Mouse (Mus musculus): ENCODE measurements around the gene Tkt. TPM values are rescaled to one million over a fixed set of nuclear protein-coding genes. Genes with fewer than 3 reads are reported as not detected.
"Not testable (repeated sequence)": the region's sequence is repeated elsewhere in the genome, so short reads cannot be mapped to it uniquely, and the experiment has no call there.

Tkt gene
- total RNA-seq (2015; ENCODE audit: low replicate concordance) (75.5 and 90.8 TPM in 2 replicates), total RNA-seq (2017; ENCODE audit: low replicate concordance) (145 and 161 TPM in 2 replicates)

- peak; percentile 40 for ATAC-seq (replicated peaks; ENCODE audit: low FRiP score, poor library complexity, severe bottlenecking)
Measured at GRCm38 (mm10) chr14:30548131-30548720, at the start of gene Tkt. Gene Tkt, plus strand, starts transcription at chr14:30548359.

DNA sequence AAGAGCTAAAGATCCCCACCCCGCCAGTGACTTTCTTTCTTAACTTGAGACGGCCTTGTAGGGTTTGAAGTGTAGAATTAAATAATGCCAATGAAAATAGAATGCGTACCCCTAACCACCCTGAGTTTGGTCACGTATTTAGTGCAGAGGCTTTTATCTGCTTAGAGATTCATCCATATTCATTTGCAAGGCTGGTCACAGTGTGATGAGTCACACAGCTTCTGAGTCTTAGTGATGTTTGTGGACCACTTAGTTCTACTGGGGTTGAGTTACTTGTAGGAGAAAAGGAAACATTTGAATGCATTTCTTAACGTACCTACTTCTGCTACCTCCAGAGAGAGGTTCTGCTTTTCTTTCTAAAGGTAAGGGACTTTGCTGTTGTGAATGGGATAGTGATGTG, 43.2 kb upstream of the Tkt start:
- ATAC-seq (replicated peaks; ENCODE audit: low FRiP score, poor library complexity, severe bottlenecking): no peak

GRCm38 (mm10) chr14:30510214-30510763, 37.9 kb upstream of the Tkt start:
- ATAC-seq (replicated peaks; ENCODE audit: low FRiP score, poor library complexity, severe bottlenecking): no peak

- no peak for ATAC-seq (replicated peaks; ENCODE audit: low FRiP score, poor library complexity, severe bottlenecking)
Measured at GRCm38 (mm10) chr14:30512896-30513295, 35.3 kb upstream of the Tkt start.

DNA sequence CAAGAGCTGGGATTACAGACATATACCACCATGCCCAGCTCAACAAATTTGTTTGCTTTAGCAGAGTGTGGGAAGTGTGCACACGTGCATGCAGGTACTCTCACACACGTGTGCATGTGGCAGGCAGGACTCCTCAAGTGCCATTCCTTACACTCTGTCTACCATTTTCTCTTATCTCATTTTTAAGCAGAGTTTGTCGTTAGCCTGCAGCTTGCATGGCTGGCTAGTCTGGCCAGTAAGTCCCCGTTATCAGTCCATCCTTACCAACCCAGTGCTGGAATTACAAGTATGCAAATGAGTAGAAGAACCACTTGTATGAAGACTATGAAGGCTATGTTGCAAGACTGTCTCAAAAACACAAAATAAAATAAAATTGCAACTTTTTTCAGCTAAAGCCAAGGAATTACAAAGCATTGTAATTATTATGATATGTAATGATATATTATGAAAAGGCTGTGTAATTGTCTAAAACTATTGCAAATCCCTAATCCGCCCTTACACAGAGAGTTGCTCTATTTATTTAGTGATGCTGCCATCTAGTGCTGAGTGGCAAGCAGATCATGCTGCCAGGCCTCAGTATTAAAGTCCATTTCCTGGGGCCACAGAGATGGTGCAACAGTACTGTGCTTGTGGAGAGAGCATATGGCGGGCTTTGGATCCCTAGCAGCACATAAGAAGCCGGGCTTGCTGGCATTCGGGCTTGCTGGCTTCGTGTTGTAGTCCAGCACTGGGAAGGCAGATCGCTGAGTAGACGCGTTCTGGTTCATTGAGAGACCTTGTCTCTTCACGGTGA, 32.0 kb upstream of the Tkt start:
- ATAC-seq (replicated peaks; ENCODE audit: low FRiP score, poor library complexity, severe bottlenecking): peak; percentile 75

GRCm38 (mm10) chr14:30519323-30519722, 28.8 kb upstream of the Tkt start:
- no peak for ATAC-seq (replicated peaks; ENCODE audit: low FRiP score, poor library complexity, severe bottlenecking)

- no peak for ATAC-seq (replicated peaks; ENCODE audit: low FRiP score, poor library complexity, severe bottlenecking)
Measured at GRCm38 (mm10) chr14:30523356-30523755, 24.8 kb upstream of the Tkt start.

DNA sequence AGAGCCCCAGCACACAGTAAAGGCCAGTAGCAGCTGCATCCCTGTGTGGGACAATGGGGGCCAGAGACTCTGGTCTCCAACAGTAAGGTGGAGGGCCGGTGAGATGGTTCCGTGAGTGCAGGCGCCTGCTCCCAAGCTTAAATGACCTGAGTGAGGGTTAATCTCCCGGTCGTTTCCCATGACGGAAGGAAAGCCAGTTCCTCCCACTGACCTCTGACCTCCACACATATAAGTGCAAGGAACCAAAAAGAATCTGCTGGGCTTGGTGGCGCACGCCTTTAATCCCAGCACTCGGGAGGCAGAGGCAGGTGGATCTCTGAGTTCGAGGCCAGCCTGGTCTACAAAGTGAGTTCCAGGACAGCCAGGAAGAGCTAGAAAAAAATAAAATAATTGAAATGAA, 19.8 kb upstream of the Tkt start:
- no peak for ATAC-seq (replicated peaks; ENCODE audit: low FRiP score, poor library complexity, severe bottlenecking)

DNA sequence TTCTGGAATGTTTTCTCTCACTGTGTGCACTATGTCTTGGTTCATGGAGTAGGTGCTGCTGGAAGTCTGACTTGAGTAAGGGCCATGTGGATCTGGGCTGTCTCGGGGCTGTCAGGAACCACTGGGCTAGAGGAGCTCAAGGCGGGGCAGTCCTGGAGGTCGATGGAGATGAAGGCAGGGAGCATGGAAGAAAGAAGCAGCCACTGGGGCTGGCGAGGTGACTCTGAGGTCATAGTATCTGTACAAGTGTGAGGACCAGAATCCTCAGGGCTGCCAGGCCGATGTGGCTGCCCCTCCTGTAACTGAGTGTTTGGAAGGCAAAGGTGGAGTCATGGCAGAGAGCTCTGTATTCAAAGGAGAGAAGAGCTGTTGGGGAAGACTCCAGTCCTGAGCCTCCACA, 19.2 kb upstream of the Tkt start:
- no peak for ATAC-seq (replicated peaks; ENCODE audit: low FRiP score, poor library complexity, severe bottlenecking)

GRCm38 (mm10) chr14:30529454-30529853, 18.7 kb upstream of the Tkt start:
- ATAC-seq (replicated peaks; ENCODE audit: low FRiP score, poor library complexity, severe bottlenecking): no peak

GRCm38 (mm10) chr14:30530726-30531269, 17.4 kb upstream of the Tkt start:
- no peak for ATAC-seq (replicated peaks; ENCODE audit: low FRiP score, poor library complexity, severe bottlenecking)

GRCm38 (mm10) chr14:30531431-30531830, 16.7 kb upstream of the Tkt start:
- ATAC-seq (replicated peaks; ENCODE audit: low FRiP score, poor library complexity, severe bottlenecking): no peak

DNA sequence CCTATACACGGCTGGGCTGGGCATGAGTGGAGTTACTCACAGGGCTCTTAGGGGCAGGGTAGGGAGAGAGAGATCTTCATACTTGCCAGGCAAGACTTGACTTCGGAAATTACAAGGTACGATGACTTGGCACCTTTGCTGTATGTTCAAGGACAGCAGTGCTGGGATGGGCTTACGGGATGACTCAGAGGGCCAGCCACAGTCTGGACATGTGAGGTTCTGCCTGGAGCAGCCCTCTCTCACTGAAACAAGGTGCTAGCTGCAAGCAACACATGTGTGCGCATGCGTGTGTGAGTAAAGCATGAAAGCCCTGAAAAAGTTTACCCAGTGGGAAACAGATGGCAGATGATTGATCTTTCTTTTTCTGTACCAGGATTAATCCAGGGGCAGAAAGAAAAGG, 16.3 kb upstream of the Tkt start:
- no peak for ATAC-seq (replicated peaks; ENCODE audit: low FRiP score, poor library complexity, severe bottlenecking)

- no peak for ATAC-seq (replicated peaks; ENCODE audit: low FRiP score, poor library complexity, severe bottlenecking)
Measured at GRCm38 (mm10) chr14:30533780-30534450, 14.2 kb upstream of the Tkt start.

DNA sequence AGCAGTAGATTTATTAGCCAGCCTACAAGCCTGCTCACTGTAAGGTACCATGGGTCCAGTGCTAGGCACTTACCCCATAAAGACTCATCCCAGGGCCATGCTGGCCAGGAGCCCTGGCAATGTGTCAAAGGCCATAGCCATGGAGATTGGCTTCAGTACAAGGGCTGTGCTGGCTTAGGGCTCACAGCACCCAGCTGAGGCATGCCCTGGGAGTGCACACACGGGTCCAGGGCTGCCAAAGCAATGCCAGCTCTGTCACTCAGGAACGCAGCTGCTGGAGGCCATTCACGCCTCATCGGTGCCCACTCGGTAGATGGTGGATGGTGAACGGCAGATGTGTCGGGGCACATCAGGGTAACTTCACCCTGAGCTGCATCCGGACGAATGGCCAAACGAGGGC, 6.6 kb upstream of the Tkt start:
- ATAC-seq (replicated peaks; ENCODE audit: low FRiP score, poor library complexity, severe bottlenecking): no peak

GRCm38 (mm10) chr14:30543331-30543730, 4.8 kb upstream of the Tkt start:
- not testable (repeated sequence) for ATAC-seq (replicated peaks; ENCODE audit: low FRiP score, poor library complexity, severe bottlenecking)

DNA sequence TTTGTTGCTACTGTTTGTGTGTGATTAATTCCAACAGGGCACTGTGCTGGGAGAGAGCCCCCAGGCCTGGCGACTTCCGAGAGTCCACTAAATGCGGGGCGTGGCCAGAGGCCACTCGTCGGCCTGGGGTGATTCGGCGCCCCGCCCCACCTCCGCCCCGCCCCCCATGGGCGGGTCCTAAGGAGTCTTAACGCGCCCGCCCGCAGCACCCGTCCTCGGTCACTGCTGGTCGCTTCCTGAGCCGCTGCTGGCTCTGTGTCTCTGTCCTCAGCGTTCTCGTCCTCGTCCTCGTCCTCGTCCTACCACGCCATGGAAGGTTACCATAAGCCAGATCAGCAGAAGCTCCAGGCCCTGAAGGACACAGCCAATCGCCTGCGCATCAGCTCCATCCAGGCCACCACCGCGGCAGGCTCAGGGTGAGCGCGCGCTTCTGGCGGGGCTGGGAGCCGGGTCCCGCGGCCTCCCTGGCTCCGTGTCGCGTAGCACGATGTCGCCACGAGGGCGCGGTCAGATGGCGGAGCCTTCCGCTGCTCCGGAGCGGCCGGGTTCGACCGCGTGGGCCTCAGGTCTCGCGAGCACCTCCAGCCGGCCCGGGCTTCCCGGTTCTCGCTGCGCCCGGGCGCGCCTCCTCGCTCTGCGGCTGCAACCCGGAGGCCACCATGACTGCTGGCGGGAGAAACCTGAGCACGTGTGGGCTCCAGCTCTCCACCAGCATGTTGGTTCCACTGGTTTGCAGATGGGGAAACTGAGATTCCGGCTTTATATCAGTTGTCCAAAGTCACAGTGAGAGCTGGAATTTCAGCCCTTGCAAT, 1.0 kb downstream of the Tkt start:
- peak; percentile 86 for ATAC-seq (replicated peaks; ENCODE audit: low FRiP score, poor library complexity, severe bottlenecking)

DNA sequence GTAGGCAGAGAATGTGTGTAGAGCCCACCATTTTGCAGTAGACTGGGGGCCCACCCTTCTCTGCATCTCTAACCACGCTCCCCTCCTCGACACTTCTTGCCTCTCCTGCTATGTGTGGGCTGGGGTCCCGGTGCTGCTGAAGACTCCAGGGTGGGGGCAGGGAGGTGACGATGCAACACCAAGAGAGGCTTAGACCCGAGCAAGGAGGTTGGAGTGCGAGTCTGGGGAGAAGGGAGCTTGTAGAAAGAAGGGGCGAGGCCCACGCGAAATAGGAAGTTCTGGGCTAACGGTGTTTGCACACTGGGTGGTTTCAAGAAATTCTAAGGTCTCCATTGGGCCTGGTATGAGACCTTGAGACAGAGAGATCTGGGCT, 1.6 kb downstream of the Tkt start:
- ATAC-seq (replicated peaks; ENCODE audit: low FRiP score, poor library complexity, severe bottlenecking): no peak

- ATAC-seq (replicated peaks; ENCODE audit: low FRiP score, poor library complexity, severe bottlenecking): peak; percentile 45
Measured at GRCm38 (mm10) chr14:30550232-30551070, 2.3 kb downstream of the Tkt start.
